Mouse (Mus musculus) kidney, embryonic 14.5 days (tissue): ENCODE data around the gene Zfpl1. TPM values are rescaled to one million over a fixed set of nuclear protein-coding genes. Genes with fewer than 3 reads are reported as not detected.
"Not testable (repeated sequence)": the region's sequence is repeated elsewhere in the genome, so short reads cannot be mapped to it uniquely, and the experiment has no call there.

Experiments
- ATAC-seq: fragments of 200-750 bp; cut with Nextera tagmentation; 2 replicates; pipeline ENCODE4 v1.8.0; 2017; ENCODE audit warnings: moderate number of reproducible peaks, mild to moderate bottlenecking, moderate TSS enrichment, moderate library complexity; ENCODE audit not compliant: low FRiP score, low TSS enrichment
- H3K27ac ChIP-seq: fragments of 300-500 bp; sonication (generic); 2 replicates; pipeline ENCODE4 v1.5.1; 2014; ENCODE audit warnings: low read depth, mild to moderate bottlenecking, low read length, moderate library complexity, mixed read lengths
- H3K27me3 ChIP-seq: fragments of 300-500 bp; sonication (generic); 2 replicates; pipeline ENCODE4 v1.6.1; 2014; ENCODE audit warnings: mild to moderate bottlenecking, low read length; ENCODE audit not compliant: control insufficient read depth, insufficient read depth
- H3K36me3 ChIP-seq: fragments of 300-500 bp; sonication (generic); 2 replicates; pipeline ENCODE4 v1.6.1; 2014; ENCODE audit warnings: low read length, mixed read lengths; ENCODE audit not compliant: control insufficient read depth, insufficient read depth
- H3K4me1 ChIP-seq: fragments of 300-500 bp; sonication (generic); 2 replicates; pipeline ENCODE4 v1.6.1; 2014; ENCODE audit warnings: low read length, mixed read lengths; ENCODE audit not compliant: control insufficient read depth, insufficient read depth
- H3K4me2 ChIP-seq: fragments of 300-500 bp; sonication (generic); replicated peaks from 2 replicates; pipeline ENCODE4 v1.6.1; 2014; ENCODE audit warnings: low read depth, mild to moderate bottlenecking, low read length
- H3K4me3 ChIP-seq: fragments of 300-500 bp; sonication (generic); 2 replicates; pipeline ENCODE4 v1.5.1; 2014; ENCODE audit warnings: mild to moderate bottlenecking, low read length
- H3K9ac ChIP-seq: fragments of 300-500 bp; sonication (generic); 2 replicates; pipeline ENCODE4 v1.6.1; 2014; ENCODE audit warnings: low read depth, mild to moderate bottlenecking, low read length, moderate library complexity
- H3K9me3 ChIP-seq: fragments of 300-500 bp; sonication (generic); 2 replicates; pipeline ENCODE4 v1.6.1; 2016; ENCODE audit warnings: low read length; ENCODE audit not compliant: control insufficient read depth
- WGBS: fragments of 180-500 bp; shearing (Covaris S2); extraction: QIAGEN DNeasy Blood & Tissue Kit; methylation state at CpG from one replicate; pipeline ENCODE4 v1.1.7; 2014; 5-methylcytosine and 5-hydroxymethylcytosine counted together
- microRNA-seq: library from miRNA; unstranded; fragments of <30 nt; microRNA quantifications from one replicate; pipeline ENCODE4, GENCODE M21; 2016
- polyA plus RNA-seq: library from polyadenylated mRNA; unstranded; fragments of >200 nt; fragmentation: Nextera tagmentation; extraction: Ambion mirVana; gene quantifications from 2 replicates; pipeline ENCODE4 v1.2.1, GENCODE M21; 2014

The Zfpl1 gene
- polyA plus RNA-seq, 1 experiment from 2014 or later, result 81.0 TPM

GRCm38 (mm10) chr19:6044102-6044501 lies 40.7 kb downstream of the Zfpl1 start:
- peaks cover 12% of the 10 kb centered on the region for H3K4me1 ChIP-seq
- not testable (repeated sequence) for H3K27me3 ChIP-seq, H3K4me2 ChIP-seq, ATAC-seq, H3K4me3 ChIP-seq, H3K9me3 ChIP-seq, H3K27ac ChIP-seq, H3K9ac ChIP-seq
- H3K36me3 ChIP-seq, result peaks cover 13% of the 10 kb centered on the region
- WGBS, result 61% methylated on average over 4 of the region's 4 CpGs

DNA sequence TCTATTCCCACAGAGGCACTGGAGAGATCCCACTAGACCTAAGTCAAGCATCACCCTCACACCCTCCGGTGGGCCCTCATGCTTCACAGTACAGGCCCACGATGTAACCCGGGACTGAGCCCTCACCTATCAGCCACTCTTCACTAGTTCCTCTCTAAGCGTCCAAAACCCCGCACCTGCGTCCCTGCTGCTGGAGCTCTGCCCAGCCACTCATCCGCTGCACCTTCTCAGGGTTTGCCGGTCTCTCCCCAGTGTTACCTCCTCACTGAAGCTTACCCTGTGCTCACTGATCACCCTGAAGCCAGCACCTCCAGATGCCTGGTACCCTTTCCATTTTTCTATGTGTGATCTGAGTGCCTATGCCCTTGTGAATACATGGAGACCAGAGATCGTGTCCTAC lies 42.5 kb downstream of the Zfpl1 start:
- Histone ChIP-seq H3K9ac (no peak overlapping the region), H3K4me1 (peaks cover 3% of the 10 kb centered on the region; the same call in 1 of the 2 replicates), H3K4me3 (no peak overlapping the region), H3K36me3 (no peaks in the 10 kb centered on the region), H3K9me3 (no peaks in the 10 kb centered on the region), H3K4me2 (no peak overlapping the region), H3K27me3 (no peaks in the 10 kb centered on the region), H3K27ac (no peak overlapping the region)
- 80% methylated on average over 9 of the region's 9 CpGs for WGBS
- no peak for ATAC-seq

- Histone ChIP-seq H3K4me2 (no peak overlapping the region), H3K36me3 (no peaks in the 10 kb centered on the region), H3K4me1 (0 out of 2 replicates have a peak, but pooled peaks cover 3% of the 10 kb centered on the region), H3K27ac (no peak overlapping the region), H3K27me3 (no peaks in the 10 kb centered on the region), H3K4me3 (no peak overlapping the region), H3K9me3 (no peaks in the 10 kb centered on the region), H3K9ac (no peak overlapping the region)
- ATAC-seq, result no peak
These were observed 44.8 kb downstream of the Zfpl1 start for GRCm38 (mm10) chr19:6040002-6040401.

GRCm38 (mm10) chr19:6038326-6038725 lies 46.4 kb downstream of the Zfpl1 start:
- Histone ChIP-seq H3K9ac (no peak overlapping the region), H3K4me1 (0 out of 2 replicates have a peak, but pooled peaks cover 3% of the 10 kb centered on the region), H3K9me3 (no peaks in the 10 kb centered on the region), H3K27me3 (no peaks in the 10 kb centered on the region), H3K4me2 (no peak overlapping the region), H3K4me3 (no peak overlapping the region), H3K27ac (no peak overlapping the region), H3K36me3 (no peaks in the 10 kb centered on the region)
- no peak for ATAC-seq
- 84% methylated on average over 7 of the region's 7 CpGs for WGBS

DNA sequence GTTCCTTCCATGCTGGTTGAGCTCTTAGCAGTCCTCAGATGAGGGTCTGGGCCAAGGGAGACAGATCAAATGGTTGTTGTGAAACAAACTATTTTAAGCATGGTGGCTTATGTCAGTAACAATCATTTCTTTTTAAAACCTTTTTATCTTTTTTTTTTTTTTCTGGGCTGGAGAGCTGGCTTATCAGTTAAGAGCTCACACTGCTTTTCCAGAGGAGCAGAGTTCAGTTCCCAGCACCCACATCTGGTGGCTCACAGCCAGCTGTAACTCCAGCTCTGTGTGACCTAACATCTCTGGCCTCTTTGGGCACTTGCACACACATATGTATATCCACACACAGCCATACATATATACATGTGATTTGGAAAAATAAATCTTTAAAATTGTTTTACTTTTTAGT lies 47.1 kb downstream of the Zfpl1 start:
- no peak overlapping the region for H3K4me2 ChIP-seq
- no peaks in the 10 kb centered on the region for H3K9me3 ChIP-seq
- no peak for ATAC-seq
- 0 out of 2 replicates have a peak, but pooled peaks cover 3% of the 10 kb centered on the region for H3K4me1 ChIP-seq
- no peak overlapping the region for H3K9ac ChIP-seq
- no peaks in the 10 kb centered on the region for H3K27me3 ChIP-seq
- no peaks in the 10 kb centered on the region for H3K36me3 ChIP-seq
- no peak overlapping the region for H3K27ac ChIP-seq
- no peak overlapping the region for H3K4me3 ChIP-seq

DNA sequence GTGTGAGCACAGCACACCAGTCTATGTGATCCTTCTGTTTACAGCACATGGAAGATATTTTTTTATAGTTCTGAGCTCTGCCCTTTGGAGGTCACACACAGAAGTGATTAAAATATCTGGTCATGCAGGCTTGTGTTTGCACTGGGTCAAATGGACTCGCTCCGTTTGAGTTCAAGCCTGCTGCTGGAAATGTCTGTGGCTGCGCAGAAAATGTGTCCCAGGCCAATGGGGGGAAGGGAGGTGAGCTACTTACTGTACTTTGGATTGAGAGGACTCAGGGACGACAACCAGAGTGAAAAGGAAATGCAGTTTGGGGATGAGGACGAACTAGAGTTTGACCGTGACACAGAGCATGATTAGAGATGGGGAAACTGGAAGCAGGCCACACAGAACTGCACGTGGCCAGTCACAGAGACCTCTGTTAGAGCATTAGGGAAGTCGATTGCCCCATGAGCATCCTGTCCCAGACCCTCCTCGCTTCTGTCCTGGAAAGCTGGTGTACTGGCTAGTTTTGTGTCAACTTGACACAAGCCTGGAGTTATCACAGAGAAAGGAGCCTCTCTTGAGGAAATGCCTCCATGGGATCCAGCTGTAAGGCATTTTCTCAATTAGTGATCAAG lies 48.7 kb downstream of the Zfpl1 start:
- no peaks in the 10 kb centered on the region for H3K4me1 ChIP-seq
- ATAC-seq, result no peak
- WGBS, result 77% methylated on average over 9 of the region's 9 CpGs

More for the DNA sequence above, 48.7 kb downstream of the Zfpl1 start:
- no peak overlapping the region for H3K4me2 ChIP-seq
- H3K27me3 ChIP-seq, result no peaks in the 10 kb centered on the region
- H3K27ac ChIP-seq, result no peak overlapping the region
- H3K9ac ChIP-seq, result no peak overlapping the region
- no peaks in the 10 kb centered on the region for H3K36me3 ChIP-seq
- H3K9me3 ChIP-seq, result no peaks in the 10 kb centered on the region
- H3K4me3 ChIP-seq, result no peak overlapping the region

Small RNA genes within 50 kb of the gene (microRNA-seq; reads per million reads assigned to microRNA genes)
- gene Mir6988, result 2.7 reads per million, percentile 10 among the genes with 10 or more reads in this experiment

Other genes starting within 250 kb of the Zfpl1 start
- gene Frmd8, start 209.7 kb downstream of the Zfpl1 start, polyA plus RNA-seq, result 17.4 and 26.5 TPM in 2 replicates
- gene Slc25a45, start 207.1 kb downstream of the Zfpl1 start, polyA plus RNA-seq, result 3.3 and 3.5 TPM in 2 replicates
- gene Tigd3, start 190.8 kb downstream of the Zfpl1 start, polyA plus RNA-seq, result 2.9 and 4.0 TPM in 2 replicates
- gene Dpf2, start 171.9 kb downstream of the Zfpl1 start, polyA plus RNA-seq, result 132 and 167 TPM in 2 replicates
- 10.5 and 10.8 TPM in 2 replicates for gene Cdc42ep2, start 160.1 kb downstream of the Zfpl1 start, polyA plus RNA-seq
- 74.2 and 95.3 TPM in 2 replicates for gene Pola2, start 120.8 kb downstream of the Zfpl1 start, polyA plus RNA-seq
- gene Slc22a20, start 98.8 kb downstream of the Zfpl1 start, polyA plus RNA-seq, result not detected in 2 replicates
- gene Capn1, start 69.1 kb downstream of the Zfpl1 start, polyA plus RNA-seq, result 6.3 and 8.6 TPM in 2 replicates
- gene Syvn1, start 38.4 kb downstream of the Zfpl1 start, polyA plus RNA-seq, result 23.5 and 32.8 TPM in 2 replicates
- gene Mrpl49, start 27.2 kb downstream of the Zfpl1 start, polyA plus RNA-seq, result 77.3 and 89.5 TPM in 2 replicates
- gene Fau, start 27.1 kb downstream of the Zfpl1 start, polyA plus RNA-seq, result 839 and 1,033 TPM in 2 replicates
- gene Znhit2, start 23.8 kb downstream of the Zfpl1 start, polyA plus RNA-seq, result 38.6 and 44.4 TPM in 2 replicates
- gene Tm7sf2, start 16.6 kb downstream of the Zfpl1 start, polyA plus RNA-seq, result 22.1 and 24.6 TPM in 2 replicates
- 60.8 and 75.0 TPM in 2 replicates for gene Vps51, start 7.7 kb downstream of the Zfpl1 start, polyA plus RNA-seq
- gene Tmem262, start 4.9 kb downstream of the Zfpl1 start, polyA plus RNA-seq, result not detected in 2 replicates
- 1.1 and 1.5 TPM in 2 replicates for gene Gm28374, start 2.7 kb downstream of the Zfpl1 start, polyA plus RNA-seq
- 43.1 and 53.5 TPM in 2 replicates for gene Cdca5, start within 50 bp of the Zfpl1 start, polyA plus RNA-seq
- gene AC131692.1, start 9.5 kb upstream of the Zfpl1 start, polyA plus RNA-seq, result 0.47 and 1.7 TPM in 2 replicates
- gene Naaladl1, start 20.8 kb upstream of the Zfpl1 start, polyA plus RNA-seq, result 0.44 and 0.60 TPM in 2 replicates
- gene Sac3d1, start 33.7 kb upstream of the Zfpl1 start, polyA plus RNA-seq, result 56.1 and 64.4 TPM in 2 replicates
- 29.6 and 37.0 TPM in 2 replicates for gene Snx15, start 43.3 kb upstream of the Zfpl1 start, polyA plus RNA-seq
- 0.15 TPM in 1 of 2 replicates, not detected in the other for gene Batf2, start 56.0 kb upstream of the Zfpl1 start, polyA plus RNA-seq
- 82.6 and 98.8 TPM in 2 replicates for gene Arl2, start 56.6 kb upstream of the Zfpl1 start, polyA plus RNA-seq
- gene Majin, start 99.4 kb upstream of the Zfpl1 start, polyA plus RNA-seq, result not detected in 2 replicates
- gene Gpha2, start 141.4 kb upstream of the Zfpl1 start, polyA plus RNA-seq, result 0.93 TPM in 1 of 2 replicates, not detected in the other
- gene Ppp2r5b, start 150.9 kb upstream of the Zfpl1 start, polyA plus RNA-seq, result 16.4 and 19.7 TPM in 2 replicates
- gene Atg2a, start 156.7 kb upstream of the Zfpl1 start, polyA plus RNA-seq, result 7.2 and 12.4 TPM in 2 replicates
- gene Ehd1, start 191.8 kb upstream of the Zfpl1 start, polyA plus RNA-seq, result 38.3 and 46.0 TPM in 2 replicates
- 0.89 and 2.0 TPM in 2 replicates for gene Cdc42bpg, start 221.5 kb upstream of the Zfpl1 start, polyA plus RNA-seq